Mouse (Mus musculus) spleen, adult 10 weeks (tissue): Measurements from ENCODE around the gene Edn2. TPM values are rescaled to one million over a fixed set of nuclear protein-coding genes. Genes with fewer than 3 reads are reported as not detected.

ENCODE experiments used
- polyA plus RNA-seq: library from polyadenylated mRNA; stranded (reverse); fragments of 350-450 nt; fragmentation: Illumina TruSeq; extraction: RNeasy Lipid Tissue Mini Kit (QIAGEN cat#74804); gene quantifications from one replicate; pipeline ENCODE4 v1.2.3, GENCODE M21; 2015; ENCODE audit warnings: low replicate concordance; ENCODE audit not compliant: insufficient read depth

Gene Edn2
- not detected for polyA plus RNA-seq

DNA sequence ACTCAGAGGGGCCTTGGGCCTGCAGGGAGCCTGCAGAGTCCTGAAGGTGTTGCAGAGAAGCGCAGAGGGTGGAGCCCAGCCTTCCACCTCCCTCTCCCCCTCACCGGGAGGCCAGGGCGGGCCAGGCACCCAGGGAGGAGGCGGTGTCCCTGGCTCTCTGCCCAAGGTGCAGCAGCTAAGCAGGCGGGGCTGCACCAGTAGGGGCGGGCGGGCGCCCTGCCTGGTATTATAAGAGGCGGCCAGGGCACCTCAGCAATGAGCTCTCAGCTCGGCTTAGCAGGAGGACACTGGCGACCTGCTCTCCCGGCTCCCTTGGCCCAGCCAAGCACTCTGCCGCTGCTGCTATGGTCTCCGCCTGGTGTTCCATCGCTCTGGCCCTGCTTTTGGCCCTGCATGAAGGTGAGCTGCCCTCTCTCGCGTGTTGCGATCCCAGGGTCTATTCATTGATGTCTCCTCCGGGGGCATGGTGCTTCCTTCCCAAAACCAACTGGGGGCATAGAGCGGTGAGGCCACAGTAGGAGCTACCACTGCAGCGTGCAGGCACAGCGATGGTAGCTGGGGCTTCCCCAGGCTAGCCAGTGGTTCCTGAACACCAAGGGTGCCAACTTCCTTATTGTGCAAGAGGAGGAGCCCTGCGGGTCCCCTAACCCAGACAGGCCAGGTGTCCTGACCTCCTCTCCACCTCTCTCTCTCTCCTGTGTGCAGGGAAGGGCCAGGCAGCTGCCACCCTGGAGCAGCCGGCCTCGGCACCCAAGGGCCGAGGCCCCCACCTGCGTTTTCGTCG lies at the start of gene Edn2:
Gene Edn2, plus strand, starts transcription at position 41 of the 784 bp plus-strand sequence.

Other genes with a start within 250 kb of the Edn2 start
- not detected for gene AL607142.1, start 96.2 kb upstream of the Edn2 start, polyA plus RNA-seq
- not detected for gene Foxo6, start 126.1 kb downstream of the Edn2 start, polyA plus RNA-seq
- 17.6 TPM for gene Scmh1, start 244.1 kb downstream of the Edn2 start, polyA plus RNA-seq